Mouse (Mus musculus): ENCODE results near the gene Zfyve21. TPM values are rescaled to one million over a fixed set of nuclear protein-coding genes. Genes with fewer than 3 reads are reported as not detected.
A peak's percentile ranks its signal among the peaks of the same experiment; 100 is the strongest.

Zfyve21 gene
- polyA plus RNA-seq, 1 experiment from 2014 or later, result 42.9 TPM

DNA sequence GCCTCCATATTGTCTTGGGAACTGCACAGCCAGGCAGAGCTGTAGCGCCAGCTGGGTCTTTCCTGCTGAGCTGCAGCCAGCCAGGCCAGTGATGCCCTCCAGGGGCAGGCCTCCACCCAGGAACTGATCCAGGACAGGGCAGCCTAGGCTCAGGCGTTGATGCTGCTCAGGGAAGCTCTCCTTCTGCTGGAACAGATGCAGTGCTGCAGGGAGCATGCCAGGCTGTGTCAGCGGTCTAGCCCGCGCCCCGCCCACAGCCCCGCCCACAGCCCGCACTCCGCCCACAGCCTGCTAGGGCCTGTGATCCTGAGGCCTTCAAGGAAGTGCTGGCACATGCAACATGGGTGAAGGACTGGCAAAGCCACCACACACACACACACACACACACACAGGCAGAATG is 4.2 kb upstream of the Zfyve21 start:
- no peaks in the 10 kb centered on the region for H3K9me3 ChIP-seq
- H3K27me3 ChIP-seq, result no peaks in the 10 kb centered on the region
- peaks cover 41% of the 10 kb centered on the region for H3K36me3 ChIP-seq
- H3K27ac ChIP-seq, result peak overlapping the region; percentile 81
- WGBS, result 3% methylated on average over 8 of the region's 9 CpGs
- no peak overlapping the region for H3K4me3 ChIP-seq
- peaks cover 21% of the 10 kb centered on the region for H3K4me1 ChIP-seq (replicated peaks)
- 0 out of 2 replicates have a peak overlapping the region, but pooled peaks have one; percentile 25 for H3K4me2 ChIP-seq
- no peak for ATAC-seq (ENCODE audit: low FRiP score)
- peak overlapping the region; percentile 59; the same call in 1 of the 2 replicates for H3K9ac ChIP-seq

- no peaks in the 10 kb centered on the region for H3K9me3 ChIP-seq
- H3K4me3 ChIP-seq, result no peak overlapping the region
- no peak overlapping the region for H3K27ac ChIP-seq
- no peak overlapping the region for H3K9ac ChIP-seq
- 0 out of 2 replicates have a peak, but pooled peaks cover 3% of the 10 kb centered on the region for H3K27me3 ChIP-seq
- ATAC-seq (ENCODE audit: low FRiP score), result no peak
- peaks cover 44% of the 10 kb centered on the region for H3K4me1 ChIP-seq (replicated peaks)
- peaks cover 20% of the 10 kb centered on the region for H3K36me3 ChIP-seq
- no peak overlapping the region for H3K4me2 ChIP-seq
- WGBS, result 90% methylated on average over 13 of the region's 13 CpGs
Measured at GRCm38 (mm10) chr12:111812075-111812474, 1.9 kb upstream of the Zfyve21 start.

- H3K9ac ChIP-seq, result peak overlapping the region; percentile 70; the same call in 1 of the 2 replicates
- peaks cover 16% of the 10 kb centered on the region for H3K36me3 ChIP-seq
- peak overlapping the region; percentile 72 for H3K4me2 ChIP-seq
- ATAC-seq (ENCODE audit: low FRiP score), result no peak
- no peak overlapping the region for H3K27ac ChIP-seq
- 71% methylated on average over 12 of the region's 12 CpGs for WGBS
- H3K4me3 ChIP-seq, result peak overlapping the region; percentile 58
- peaks cover 46% of the 10 kb centered on the region for H3K4me1 ChIP-seq (replicated peaks)
- no peaks in the 10 kb centered on the region for H3K9me3 ChIP-seq
- H3K27me3 ChIP-seq, result 0 out of 2 replicates have a peak, but pooled peaks cover 3% of the 10 kb centered on the region
Measured at GRCm38 (mm10) chr12:111812611-111813010, 1.4 kb upstream of the Zfyve21 start.

DNA sequence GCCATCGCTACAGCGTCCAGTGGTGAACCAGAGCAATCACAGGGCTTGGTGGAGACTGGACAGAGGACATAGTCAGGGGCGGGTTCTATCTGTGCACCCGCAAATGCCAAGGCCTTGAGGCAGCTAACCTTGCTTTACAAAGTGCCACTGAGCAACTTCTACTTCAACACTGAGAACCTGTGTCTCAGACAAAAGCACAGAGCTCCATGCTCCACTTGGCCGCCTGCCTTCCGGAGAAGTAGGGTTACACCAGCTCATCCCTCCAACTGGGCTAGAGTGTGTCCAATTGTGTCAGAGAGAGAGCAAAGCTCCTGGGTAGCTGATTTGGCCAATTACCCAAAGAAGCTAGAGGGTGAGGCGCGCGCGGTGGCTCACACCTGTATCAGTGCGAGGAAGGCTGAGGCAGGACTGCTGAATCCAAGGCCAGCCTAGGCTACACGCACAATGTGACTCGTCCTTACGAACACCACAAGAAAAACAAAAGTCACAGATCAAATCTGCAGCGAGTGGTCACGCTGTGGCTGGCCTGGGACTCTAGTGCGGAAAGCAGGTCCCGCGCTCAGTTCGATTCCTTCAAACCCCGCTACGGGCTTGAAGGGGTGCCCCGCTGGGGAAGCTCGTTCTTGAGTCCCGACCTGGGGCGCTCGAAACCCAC is 732 bp upstream of the Zfyve21 start:
- Histone ChIP-seq H3K27ac (no peak overlapping the region), H3K9ac (peak overlapping the region; percentile 70), H3K4me1 (replicated peaks) (peaks cover 48% of the 10 kb centered on the region), H3K9me3 (no peaks in the 10 kb centered on the region), H3K27me3 (0 out of 2 replicates have a peak, but pooled peaks cover 3% of the 10 kb centered on the region), H3K4me3 (peak overlapping the region; percentile 58), H3K4me2 (peak overlapping the region; percentile 72), H3K36me3 (peaks cover 10% of the 10 kb centered on the region)
- WGBS, result 3% methylated on average over 27 of the region's 27 CpGs
- ATAC-seq (ENCODE audit: low FRiP score), result no peak; the same call in 1 of the 2 replicates

DNA sequence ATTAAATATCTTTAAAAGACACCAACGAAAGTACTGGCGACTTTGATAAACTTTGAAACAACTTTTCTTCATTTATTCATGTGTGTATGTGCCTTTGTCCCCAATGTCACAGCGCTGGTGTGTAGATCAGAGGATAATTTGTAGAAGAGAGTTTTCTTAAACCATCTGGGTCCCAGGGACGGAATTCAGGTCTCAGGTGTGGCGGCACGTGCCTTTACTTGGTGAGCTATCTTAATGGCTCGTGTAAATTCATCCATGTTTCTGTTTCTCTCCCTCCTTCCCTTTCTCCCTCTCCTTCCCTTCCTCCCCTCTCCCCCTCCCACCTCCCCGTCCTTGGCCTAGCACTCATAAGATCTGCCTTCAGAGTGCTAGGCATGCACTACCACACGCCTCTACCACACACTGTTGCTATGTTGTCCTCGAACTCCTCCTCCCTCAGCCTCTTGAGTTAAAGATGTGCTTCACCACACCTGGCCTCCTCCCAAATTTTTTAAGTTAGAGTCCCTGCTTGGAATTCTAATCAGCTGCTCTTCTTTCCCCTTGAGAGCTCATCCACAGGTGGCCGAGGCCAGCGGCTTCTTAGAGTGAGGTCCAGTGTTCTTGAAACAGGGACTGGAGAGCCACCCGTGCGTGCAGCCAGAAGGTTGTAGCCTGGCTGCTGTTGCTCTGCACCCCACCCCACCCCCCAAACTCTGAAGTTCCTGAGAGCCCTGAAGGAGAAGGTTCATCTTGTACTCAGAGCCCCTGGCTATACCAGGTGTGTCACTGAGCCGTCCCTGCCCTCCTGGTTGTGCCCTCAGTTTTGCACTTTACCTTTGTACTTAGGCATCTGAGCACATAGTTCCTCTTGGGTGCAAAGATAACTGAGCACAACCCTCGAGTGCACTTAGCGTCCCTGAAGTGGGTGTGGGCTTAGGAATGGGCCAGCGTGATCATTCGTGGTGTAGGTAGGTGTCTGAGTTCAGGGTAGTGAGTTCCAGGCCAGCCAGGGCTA is 1.1 kb downstream of the Zfyve21 start:
- Histone ChIP-seq H3K9me3 (no peaks in the 10 kb centered on the region), H3K9ac (peak overlapping the region; percentile 80), H3K4me3 (peak overlapping the region; percentile 75), H3K4me2 (peak overlapping the region; percentile 89), H3K4me1 (replicated peaks) (peaks cover 42% of the 10 kb centered on the region), H3K36me3 (no peaks in the 10 kb centered on the region), H3K27ac (0 out of 2 replicates have a peak overlapping the region, but pooled peaks have one; percentile 89), H3K27me3 (0 out of 2 replicates have a peak, but pooled peaks cover 3% of the 10 kb centered on the region)
- WGBS, result 32% methylated on average over 19 of the region's 19 CpGs
- ATAC-seq (ENCODE audit: low FRiP score), result no peak

DNA sequence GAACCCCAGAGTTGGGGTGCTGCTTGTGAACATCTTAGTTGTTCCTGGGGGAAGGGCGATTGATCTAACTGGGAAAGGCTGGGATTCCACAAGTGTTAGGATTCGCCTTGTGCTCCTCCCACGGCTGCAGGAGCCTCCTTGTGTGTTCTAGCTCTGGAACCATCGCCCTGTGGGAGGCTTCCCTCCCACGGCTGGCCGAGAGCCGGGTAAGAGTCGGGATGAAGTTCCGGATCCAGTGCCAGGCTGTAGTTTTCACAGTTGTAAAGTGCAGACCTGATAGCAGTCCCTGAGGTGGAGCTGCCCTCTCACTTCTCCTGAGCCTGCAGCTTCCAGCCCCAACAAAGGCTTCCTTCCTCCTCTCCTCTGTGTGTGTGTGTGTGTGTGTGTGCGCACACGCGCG is 2.6 kb downstream of the Zfyve21 start:
- H3K4me2 ChIP-seq, result no peak overlapping the region
- H3K4me3 ChIP-seq, result no peak overlapping the region
- H3K36me3 ChIP-seq, result no peaks in the 10 kb centered on the region
- H3K27ac ChIP-seq, result no peak overlapping the region
- no peaks in the 10 kb centered on the region for H3K9me3 ChIP-seq
- 60% methylated on average over 13 of the region's 13 CpGs for WGBS
- H3K4me1 ChIP-seq (replicated peaks), result peaks cover 43% of the 10 kb centered on the region
- no peak for ATAC-seq (ENCODE audit: low FRiP score)
- peak overlapping the region; percentile 46; the same call in 1 of the 2 replicates for H3K9ac ChIP-seq
- H3K27me3 ChIP-seq, result 0 out of 2 replicates have a peak, but pooled peaks cover 3% of the 10 kb centered on the region

GRCm38 (mm10) chr12:111816967-111817366 is 3.0 kb downstream of the Zfyve21 start:
- Histone ChIP-seq H3K4me2 (no peak overlapping the region), H3K4me1 (replicated peaks) (peaks cover 48% of the 10 kb centered on the region), H3K9me3 (no peaks in the 10 kb centered on the region), H3K9ac (0 out of 2 replicates have a peak overlapping the region, but pooled peaks have one; percentile 6), H3K4me3 (no peak overlapping the region), H3K27me3 (0 out of 2 replicates have a peak, but pooled peaks cover 3% of the 10 kb centered on the region), H3K36me3 (no peaks in the 10 kb centered on the region), H3K27ac (no peak overlapping the region)
- ATAC-seq (ENCODE audit: low FRiP score), result no peak
- WGBS, result 57% methylated on average over 9 of the region's 9 CpGs

DNA sequence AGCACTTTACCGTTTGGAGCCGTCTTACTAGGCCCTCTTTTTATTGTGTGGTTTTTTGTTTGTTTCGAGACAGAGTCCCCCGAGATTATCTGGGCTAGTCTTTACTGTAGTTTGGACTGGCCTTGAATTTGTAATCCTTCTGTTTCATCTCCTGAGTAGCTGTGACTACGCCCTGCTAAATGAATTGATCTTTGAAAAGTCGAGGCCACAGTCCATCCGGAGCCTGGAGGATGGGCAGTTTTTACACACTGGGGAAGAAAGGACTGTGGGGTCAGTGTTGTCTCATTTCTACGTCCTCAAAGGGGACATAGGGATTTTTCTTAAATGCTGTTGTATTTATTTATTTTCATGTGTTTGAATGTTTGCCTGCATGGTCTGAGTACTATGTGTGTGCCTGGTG is 4.0 kb downstream of the Zfyve21 start:
- no peaks in the 10 kb centered on the region for H3K9me3 ChIP-seq
- 92% methylated on average over 8 of the region's 8 CpGs for WGBS
- H3K4me3 ChIP-seq, result no peak overlapping the region
- no peak overlapping the region for H3K9ac ChIP-seq
- no peak overlapping the region for H3K27ac ChIP-seq
- H3K36me3 ChIP-seq, result no peaks in the 10 kb centered on the region
- no peak overlapping the region for H3K4me2 ChIP-seq
- H3K4me1 ChIP-seq (replicated peaks), result peaks cover 49% of the 10 kb centered on the region
- 0 out of 2 replicates have a peak, but pooled peaks cover 3% of the 10 kb centered on the region for H3K27me3 ChIP-seq
- no peak for ATAC-seq (ENCODE audit: low FRiP score)

GRCm38 (mm10) chr12:111819936-111820335 is 6.0 kb downstream of the Zfyve21 start:
- peaks cover 16% of the 10 kb centered on the region for H3K36me3 ChIP-seq
- peaks cover 41% of the 10 kb centered on the region for H3K4me1 ChIP-seq (replicated peaks)
- H3K4me3 ChIP-seq, result no peak overlapping the region
- H3K9me3 ChIP-seq, result no peaks in the 10 kb centered on the region
- 86% methylated on average over 8 of the region's 8 CpGs for WGBS
- H3K4me2 ChIP-seq, result no peak overlapping the region
- ATAC-seq (ENCODE audit: low FRiP score), result no peak
- no peak overlapping the region for H3K27ac ChIP-seq
- no peak overlapping the region; the same call in 1 of the 2 replicates for H3K9ac ChIP-seq
- H3K27me3 ChIP-seq, result 0 out of 2 replicates have a peak, but pooled peaks cover 3% of the 10 kb centered on the region

GRCm38 (mm10) chr12:111820708-111821107 is 6.7 kb downstream of the Zfyve21 start:
- Histone ChIP-seq H3K9ac (no peak overlapping the region), H3K27ac (no peak overlapping the region), H3K27me3 (no peaks in the 10 kb centered on the region), H3K4me1 (replicated peaks) (peaks cover 33% of the 10 kb centered on the region), H3K4me2 (no peak overlapping the region), H3K36me3 (peaks cover 23% of the 10 kb centered on the region), H3K4me3 (no peak overlapping the region), H3K9me3 (no peaks in the 10 kb centered on the region)
- WGBS, result 92% methylated on average over 7 of the region's 7 CpGs
- ATAC-seq (ENCODE audit: low FRiP score), result no peak

DNA sequence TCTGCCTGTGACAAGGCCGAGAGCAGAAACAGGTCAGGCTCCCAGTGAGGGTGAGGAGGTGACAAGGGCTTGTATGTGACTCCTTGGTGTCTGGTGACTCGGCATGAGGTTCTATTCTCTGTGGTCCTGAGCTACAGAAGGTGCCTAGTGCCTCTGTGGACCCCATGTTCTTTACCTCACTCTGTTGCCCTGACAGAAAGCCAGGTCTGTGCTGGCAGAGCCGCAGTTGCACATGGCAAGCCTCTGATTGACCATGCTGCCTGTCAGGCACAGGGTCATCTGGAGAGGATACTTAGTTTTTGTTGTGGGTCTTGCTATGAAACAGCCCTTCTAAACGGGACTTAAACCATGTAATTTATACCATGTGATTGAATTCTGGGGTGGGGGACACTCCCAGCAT is 8.0 kb downstream of the Zfyve21 start:
- WGBS, result 70% methylated on average over 4 of the region's 4 CpGs
- H3K4me3 ChIP-seq, result no peak overlapping the region
- ATAC-seq (ENCODE audit: low FRiP score), result no peak

DNA sequence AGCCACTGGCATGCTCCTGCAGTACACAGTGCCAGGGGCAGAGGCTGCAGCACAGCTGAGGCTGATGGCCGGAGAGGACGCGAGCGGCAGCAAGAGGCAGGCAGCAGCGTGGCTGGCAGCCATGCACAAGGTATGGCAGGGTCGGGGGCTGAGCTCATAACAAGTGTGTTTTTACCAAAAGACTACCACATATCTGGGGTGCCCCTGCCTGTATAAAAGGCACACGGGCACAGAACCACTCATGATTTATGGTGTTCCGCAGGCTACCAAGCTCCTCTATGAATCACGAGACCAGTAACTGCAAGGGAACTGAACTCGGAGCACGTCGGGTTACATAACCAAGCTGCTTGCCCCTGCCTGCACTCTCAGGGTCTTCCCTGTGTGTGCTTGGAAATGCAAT is 13.6 kb downstream of the Zfyve21 start:
- Histone ChIP-seq H3K27ac (no peak overlapping the region), H3K4me1 (replicated peaks) (no peaks in the 10 kb centered on the region), H3K4me2 (no peak overlapping the region), H3K9me3 (no peaks in the 10 kb centered on the region), H3K27me3 (no peaks in the 10 kb centered on the region), H3K9ac (no peak overlapping the region), H3K4me3 (no peak overlapping the region), H3K36me3 (peaks cover 91% of the 10 kb centered on the region)
- 93% methylated on average over 12 of the region's 12 CpGs for WGBS
- ATAC-seq (ENCODE audit: low FRiP score), result no peak

More for the DNA sequence above, 8.0 kb downstream of the Zfyve21 start:
- Histone ChIP-seq H3K9ac (no peak overlapping the region; the same call in 1 of the 2 replicates), H3K4me2 (no peak overlapping the region), H3K27ac (no peak overlapping the region), H3K27me3 (no peaks in the 10 kb centered on the region), H3K36me3 (peaks cover 36% of the 10 kb centered on the region), H3K4me1 (replicated peaks) (peaks cover 21% of the 10 kb centered on the region), H3K9me3 (no peaks in the 10 kb centered on the region)

Measured in hindbrain, embryonic 13.5 days (tissue).